Mouse (Mus musculus) forebrain, postnatal 0 days (tissue): ENCODE results near the gene Stx8. TPM values are rescaled to one million over a fixed set of nuclear protein-coding genes. Genes with fewer than 3 reads are reported as not detected.

Source experiments
- ATAC-seq: fragments of 200-750 bp; cut with Nextera tagmentation; 2 replicates; pipeline ENCODE4 v1.8.0; 2017; ENCODE audit warnings: mild to moderate bottlenecking, moderate library complexity
- DNase-seq: peaks from one replicate; pipeline ENCODE4 v3.0.0-alpha.2; 2015
- H3K27ac ChIP-seq: fragments of 300-500 bp; sonication (generic); 2 replicates; pipeline ENCODE4 v1.5.1; 2014; ENCODE audit warnings: low read depth, mild to moderate bottlenecking, antibody characterized with exemption, low read length, moderate library complexity, mixed read lengths
- H3K27me3 ChIP-seq: fragments of 300-500 bp; sonication (generic); 2 replicates; pipeline ENCODE4 v1.6.1; 2014; ENCODE audit warnings: mild to moderate bottlenecking, low read length, mixed read lengths; ENCODE audit not compliant: insufficient read depth
- H3K36me3 ChIP-seq: fragments of 300-500 bp; sonication (generic); 2 replicates; pipeline ENCODE4 v1.6.1; 2014; ENCODE audit warnings: mild to moderate bottlenecking, moderate library complexity; ENCODE audit not compliant: insufficient read depth
- H3K4me1 ChIP-seq: fragments of 300-500 bp; sonication (generic); 2 replicates; pipeline ENCODE4 v1.6.1; 2014; ENCODE audit warnings: antibody characterized with exemption; ENCODE audit not compliant: insufficient read depth
- H3K4me2 ChIP-seq: fragments of 300-500 bp; sonication (generic); 2 replicates; pipeline ENCODE4 v1.6.1; 2014; ENCODE audit warnings: low read depth, mild to moderate bottlenecking, moderate library complexity
- H3K4me3 ChIP-seq: fragments of 300-500 bp; sonication (generic); 2 replicates; pipeline ENCODE4 v1.5.1; 2014; ENCODE audit warnings: low read depth, low read length, mixed read lengths
- H3K9ac ChIP-seq: fragments of 300-500 bp; sonication (generic); 2 replicates; pipeline ENCODE4 v1.6.1; 2014; ENCODE audit warnings: mild to moderate bottlenecking
- H3K9me3 ChIP-seq: fragments of 300-500 bp; sonication (generic); 2 replicates; pipeline ENCODE4 v1.6.1; 2016; ENCODE audit warnings: low read length
- CTCF ChIP-seq: sonication (generic); IDR thresholded peaks from 2 replicates; pipeline ENCODE4 v1.5.1; 2016; ENCODE audit warnings: antibody characterized with exemption, control low read depth, low read depth
- WGBS: fragments of 180-500 bp; shearing (Covaris S2); extraction: QIAGEN DNeasy Blood & Tissue Kit; methylation state at CpG from one replicate; pipeline ENCODE4 v1.1.7; 2014; 5-methylcytosine and 5-hydroxymethylcytosine counted together
- polyA plus RNA-seq: library from polyadenylated mRNA; unstranded; fragments of >200 nt; fragmentation: Nextera tagmentation; extraction: Ambion mirVana; gene quantifications from 2 replicates; pipeline ENCODE4 v1.2.1, GENCODE M21; 2015
- total RNA-seq: library from RNA; depleted of rRNA; stranded (reverse); fragments of >200 nt; gene quantifications from 2 replicates; pipeline ENCODE4 v1.2.3, GENCODE M21; 2014

Stx8 gene
- total and polyA plus RNA-seq, 2 experiments from 2014 or later, result 11.1 to 67.8 TPM

- TF ChIP-seq CTCF, result no peak
- 64% methylated on average over 10 of the region's 10 CpGs for WGBS
- H3K9me3 ChIP-seq, result no peaks in the 10 kb centered on the region
- no peaks in the 10 kb centered on the region for H3K36me3 ChIP-seq
- no peak overlapping the region for H3K27ac ChIP-seq
- 0 out of 2 replicates have a peak, but pooled peaks cover 3% of the 10 kb centered on the region for H3K4me1 ChIP-seq
- ATAC-seq (no peak), DNase-seq (no peak)
- no peak overlapping the region for H3K9ac ChIP-seq
- H3K27me3 ChIP-seq, result no peaks in the 10 kb centered on the region
- H3K4me3 ChIP-seq, result no peak overlapping the region
- no peak overlapping the region for H3K4me2 ChIP-seq
These were observed 232.7 kb downstream of the Stx8 start for GRCm38 (mm10) chr11:68198696-68199095.

GRCm38 (mm10) chr11:68199103-68199502 lies 233.1 kb downstream of the Stx8 start:
- WGBS, result 75% methylated on average over 8 of the region's 8 CpGs
- no peak overlapping the region for H3K27ac ChIP-seq
- no peak for TF ChIP-seq CTCF
- H3K4me3 ChIP-seq, result no peak overlapping the region
- ATAC-seq, result no peak
- H3K9ac ChIP-seq, result no peak overlapping the region
- H3K27me3 ChIP-seq, result no peaks in the 10 kb centered on the region
- no peaks in the 10 kb centered on the region for H3K9me3 ChIP-seq
- H3K4me1 ChIP-seq, result 0 out of 2 replicates have a peak, but pooled peaks cover 3% of the 10 kb centered on the region
- no peaks in the 10 kb centered on the region for H3K36me3 ChIP-seq
- H3K4me2 ChIP-seq, result no peak overlapping the region
- DNase-seq, result no peak

DNA sequence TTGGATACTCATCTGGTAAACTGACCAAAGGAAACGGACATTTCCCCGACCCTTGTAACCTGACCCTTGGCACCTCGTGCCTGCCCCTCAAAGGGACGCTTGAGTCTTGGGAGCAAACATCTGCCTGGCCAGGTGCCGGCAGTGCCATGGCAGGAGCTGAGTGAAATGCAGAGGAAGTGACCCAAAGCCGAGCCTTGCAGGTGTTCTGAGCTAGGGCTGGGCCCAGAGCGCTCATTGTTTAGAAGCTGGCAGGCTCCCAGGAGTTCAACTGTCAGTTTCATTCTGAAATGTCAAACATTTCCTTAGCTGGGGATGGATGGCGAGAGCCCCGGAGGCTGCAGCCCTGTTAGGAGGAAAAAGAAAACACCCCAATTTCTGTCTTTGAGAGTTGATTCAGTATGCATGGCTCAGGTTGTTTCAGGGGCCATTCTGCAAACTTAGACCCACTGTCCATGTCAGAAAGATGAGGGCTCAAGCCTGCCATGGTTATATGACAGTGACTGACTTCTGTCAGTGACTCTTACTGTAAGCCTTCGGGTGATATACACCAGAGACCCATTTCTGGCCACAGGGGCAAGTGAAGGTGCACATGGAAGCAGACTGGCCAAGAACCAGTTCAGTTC lies 233.9 kb downstream of the Stx8 start:
- ATAC-seq, result no peak
- Histone ChIP-seq H3K27ac (no peak overlapping the region), H3K36me3 (no peaks in the 10 kb centered on the region), H3K4me3 (no peak overlapping the region), H3K9ac (no peak overlapping the region), H3K27me3 (no peaks in the 10 kb centered on the region), H3K4me2 (no peak overlapping the region), H3K4me1 (0 out of 2 replicates have a peak, but pooled peaks cover 3% of the 10 kb centered on the region), H3K9me3 (no peaks in the 10 kb centered on the region)
- no peak for DNase-seq
- TF ChIP-seq CTCF, result no peak
- WGBS, result 31% methylated on average over 10 of the region's 10 CpGs

DNA sequence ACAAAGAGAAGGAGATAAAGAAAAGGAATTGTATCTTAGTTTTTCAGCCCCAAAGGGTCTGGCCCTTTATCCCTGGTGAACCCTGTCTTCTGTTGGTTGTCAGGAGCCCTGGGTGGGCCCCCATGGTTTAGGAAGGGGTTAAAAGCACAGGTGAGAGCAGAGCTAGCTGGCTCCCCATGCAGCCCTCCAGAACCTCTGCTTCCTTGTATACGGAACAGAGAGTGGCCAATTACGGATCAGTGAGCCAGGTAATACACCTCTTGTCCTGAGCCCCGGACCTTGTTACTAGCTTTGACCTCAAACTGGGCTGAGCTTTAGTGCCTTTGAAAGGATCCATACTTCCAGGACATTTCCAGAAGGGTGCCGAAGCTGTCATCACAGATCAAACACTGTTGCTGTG lies 234.5 kb downstream of the Stx8 start:
- H3K27ac ChIP-seq, result no peak overlapping the region
- ATAC-seq (no peak), DNase-seq (no peak)
- no peaks in the 10 kb centered on the region for H3K9me3 ChIP-seq
- H3K4me1 ChIP-seq, result 0 out of 2 replicates have a peak, but pooled peaks cover 3% of the 10 kb centered on the region
- no peaks in the 10 kb centered on the region for H3K27me3 ChIP-seq
- no peak overlapping the region for H3K9ac ChIP-seq
- 81% methylated on average over 4 of the region's 4 CpGs for WGBS
- TF ChIP-seq CTCF, result no peak
- H3K4me2 ChIP-seq, result no peak overlapping the region
- H3K36me3 ChIP-seq, result no peaks in the 10 kb centered on the region
- no peak overlapping the region for H3K4me3 ChIP-seq

GRCm38 (mm10) chr11:68201063-68201462 lies 235.1 kb downstream of the Stx8 start:
- H3K27me3 ChIP-seq, result no peaks in the 10 kb centered on the region
- 0 out of 2 replicates have a peak, but pooled peaks cover 3% of the 10 kb centered on the region for H3K4me1 ChIP-seq
- no peak overlapping the region for H3K4me2 ChIP-seq
- no peak for TF ChIP-seq CTCF
- H3K9ac ChIP-seq, result no peak overlapping the region
- no peaks in the 10 kb centered on the region for H3K9me3 ChIP-seq
- H3K36me3 ChIP-seq, result no peaks in the 10 kb centered on the region
- ATAC-seq, result no peak
- WGBS, result 86% methylated on average over 1 of the region's 1 CpGs
- H3K27ac ChIP-seq, result no peak overlapping the region
- DNase-seq, result no peak
- H3K4me3 ChIP-seq, result no peak overlapping the region

GRCm38 (mm10) chr11:68201811-68202459 lies 235.9 kb downstream of the Stx8 start:
- 81% methylated on average over 10 of the region's 10 CpGs for WGBS
- Histone ChIP-seq H3K4me2 (no peak overlapping the region), H3K4me3 (no peak overlapping the region), H3K9me3 (no peaks in the 10 kb centered on the region), H3K27ac (no peak overlapping the region), H3K9ac (no peak overlapping the region), H3K27me3 (no peaks in the 10 kb centered on the region), H3K36me3 (no peaks in the 10 kb centered on the region), H3K4me1 (0 out of 2 replicates have a peak, but pooled peaks cover 3% of the 10 kb centered on the region)
- ATAC-seq (no peak), DNase-seq (no peak)
- no peak for TF ChIP-seq CTCF

DNA sequence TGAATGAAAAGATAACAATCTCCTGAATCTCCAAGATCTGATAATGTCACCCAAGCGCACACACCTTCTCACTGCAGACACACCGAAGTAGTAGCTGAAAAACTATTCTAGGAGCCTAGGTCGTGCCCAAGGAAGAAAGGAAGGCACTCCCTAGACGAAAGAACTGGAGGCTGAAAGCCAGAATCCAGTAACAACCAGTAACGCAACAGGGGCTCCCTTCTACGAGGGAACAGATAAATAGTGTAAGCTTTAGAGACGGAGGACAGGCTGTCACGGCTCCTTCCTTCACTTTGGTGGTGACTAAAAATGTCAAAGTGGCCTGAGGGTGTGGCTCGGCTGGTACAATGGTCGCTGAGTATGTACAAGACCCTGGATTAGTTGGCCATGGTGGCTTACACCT lies 236.6 kb downstream of the Stx8 start:
- no peak for ATAC-seq
- Histone ChIP-seq H3K4me1 (0 out of 2 replicates have a peak, but pooled peaks cover 3% of the 10 kb centered on the region), H3K36me3 (no peaks in the 10 kb centered on the region), H3K27ac (no peak overlapping the region), H3K27me3 (no peaks in the 10 kb centered on the region), H3K4me2 (no peak overlapping the region), H3K4me3 (no peak overlapping the region), H3K9ac (no peak overlapping the region), H3K9me3 (no peaks in the 10 kb centered on the region)
- DNase-seq, result no peak
- TF ChIP-seq CTCF, result no peak
- WGBS, result 50% methylated on average over 10 of the region's 10 CpGs
